Mouse (Mus musculus): ENCODE data around the gene Asna1.

Asna1 gene

DNA sequence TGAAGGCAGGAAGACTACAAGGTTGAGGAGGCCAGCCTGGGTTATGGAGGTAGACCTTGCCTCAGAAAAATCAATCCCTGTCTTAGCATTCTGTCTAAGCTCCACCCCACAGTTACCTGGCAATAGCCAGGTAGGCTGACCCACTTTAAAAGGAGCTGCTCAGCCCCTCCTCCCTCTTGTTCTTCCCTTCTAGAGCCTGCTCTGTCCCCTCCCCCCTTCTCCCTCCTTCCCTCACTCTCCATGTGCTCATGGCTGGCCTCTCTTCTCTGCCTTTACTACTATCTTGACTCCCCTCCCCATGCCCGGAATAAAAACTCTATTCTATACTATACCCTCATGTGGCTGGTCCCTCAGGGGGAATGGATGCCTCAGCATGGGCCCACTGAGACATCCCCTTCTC lies 8.8 kb upstream of the Asna1 start:
- peak; percentile 14 for DNase-seq

DNA sequence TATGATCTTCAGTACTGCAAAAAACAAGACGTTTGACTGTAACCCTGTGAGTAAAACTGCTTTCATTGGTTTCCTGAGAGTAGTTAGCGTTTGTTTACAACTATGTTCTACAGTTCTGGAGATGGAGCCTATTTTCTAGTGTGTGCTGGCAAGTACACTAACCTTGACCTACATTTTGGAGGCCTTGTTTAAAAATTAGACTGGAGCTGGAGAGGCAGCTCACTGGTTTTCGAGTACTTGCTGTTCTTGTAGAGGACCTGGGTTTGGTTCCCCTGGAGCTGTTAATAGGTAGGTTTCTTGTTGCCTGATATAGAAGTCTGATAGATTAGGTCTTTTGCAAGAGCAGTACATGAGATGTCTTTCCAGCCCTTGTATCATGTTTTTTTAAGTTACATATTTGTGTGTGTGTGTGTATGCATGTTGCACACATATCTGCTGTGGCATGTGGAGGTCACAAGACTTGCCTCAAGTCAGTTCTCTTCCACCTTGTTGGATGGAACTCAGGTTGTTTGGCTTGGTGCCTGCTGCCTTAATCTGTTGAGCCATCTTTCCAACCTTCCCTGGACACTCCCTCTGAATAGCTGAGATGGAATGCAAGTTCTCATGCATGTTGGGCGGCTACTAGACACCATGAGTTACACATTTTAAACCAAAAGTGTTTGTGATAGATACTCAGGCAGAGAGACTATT lies 7.7 kb upstream of the Asna1 start:
- no peak for DNase-seq

DNA sequence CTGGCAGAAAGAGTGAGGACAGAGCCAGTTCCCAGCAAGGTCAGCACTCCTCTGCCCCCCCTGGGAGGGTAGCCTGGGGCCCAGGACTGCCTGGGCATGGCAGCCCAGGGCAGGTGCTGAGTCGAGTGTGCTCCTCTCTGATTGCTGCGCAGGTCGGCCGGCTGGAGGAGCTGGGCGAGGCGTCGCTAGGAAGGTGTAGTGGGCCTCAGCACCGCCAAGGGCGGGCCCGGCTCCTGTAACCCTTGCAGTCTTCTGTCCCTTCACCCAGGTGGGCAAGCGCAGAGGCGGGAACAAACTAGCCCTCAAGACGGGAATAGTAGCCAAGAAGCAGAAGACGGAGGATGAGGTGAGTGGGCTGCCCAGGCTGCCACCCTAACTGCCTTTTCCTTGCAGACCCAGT lies 4.2 kb upstream of the Asna1 start:
- no peak for DNase-seq

DNA sequence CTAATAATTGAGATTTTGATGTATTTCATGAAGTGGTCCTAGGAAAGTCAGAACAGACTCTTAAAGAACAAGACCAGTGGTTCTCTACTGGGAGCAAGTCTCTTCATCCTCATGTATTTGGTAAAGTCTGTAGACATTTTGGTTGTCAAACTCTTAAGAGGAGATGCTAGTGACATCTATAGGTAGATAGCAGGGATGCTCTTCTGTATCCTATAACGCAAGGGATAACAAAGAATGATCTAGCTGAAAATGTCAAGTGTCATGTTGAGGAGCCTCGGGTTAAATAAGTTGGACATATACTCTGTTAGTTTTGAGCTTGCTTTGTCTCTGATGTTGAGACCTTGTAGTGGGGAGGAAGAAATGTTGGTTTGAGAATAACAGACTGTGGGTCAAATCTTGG lies 2.8 kb upstream of the Asna1 start:
- DNase-seq = no peak

DNA sequence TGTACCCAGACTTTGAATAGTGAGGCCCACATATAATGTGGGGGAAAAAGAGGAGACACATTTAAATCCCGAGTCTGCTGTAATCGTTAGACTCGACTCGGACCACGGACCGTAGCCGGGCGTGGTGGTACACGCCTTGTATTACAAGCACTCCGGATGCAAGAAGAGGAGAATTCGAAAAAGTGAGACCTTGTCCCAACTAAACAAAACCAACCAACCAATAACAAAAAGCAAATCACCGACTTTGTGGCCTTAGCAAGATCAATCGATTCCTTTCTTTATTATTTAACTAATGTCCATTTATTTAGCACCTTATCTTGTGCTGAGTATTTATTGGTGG lies 2.4 kb upstream of the Asna1 start:
- no peak for DNase-seq

DNA sequence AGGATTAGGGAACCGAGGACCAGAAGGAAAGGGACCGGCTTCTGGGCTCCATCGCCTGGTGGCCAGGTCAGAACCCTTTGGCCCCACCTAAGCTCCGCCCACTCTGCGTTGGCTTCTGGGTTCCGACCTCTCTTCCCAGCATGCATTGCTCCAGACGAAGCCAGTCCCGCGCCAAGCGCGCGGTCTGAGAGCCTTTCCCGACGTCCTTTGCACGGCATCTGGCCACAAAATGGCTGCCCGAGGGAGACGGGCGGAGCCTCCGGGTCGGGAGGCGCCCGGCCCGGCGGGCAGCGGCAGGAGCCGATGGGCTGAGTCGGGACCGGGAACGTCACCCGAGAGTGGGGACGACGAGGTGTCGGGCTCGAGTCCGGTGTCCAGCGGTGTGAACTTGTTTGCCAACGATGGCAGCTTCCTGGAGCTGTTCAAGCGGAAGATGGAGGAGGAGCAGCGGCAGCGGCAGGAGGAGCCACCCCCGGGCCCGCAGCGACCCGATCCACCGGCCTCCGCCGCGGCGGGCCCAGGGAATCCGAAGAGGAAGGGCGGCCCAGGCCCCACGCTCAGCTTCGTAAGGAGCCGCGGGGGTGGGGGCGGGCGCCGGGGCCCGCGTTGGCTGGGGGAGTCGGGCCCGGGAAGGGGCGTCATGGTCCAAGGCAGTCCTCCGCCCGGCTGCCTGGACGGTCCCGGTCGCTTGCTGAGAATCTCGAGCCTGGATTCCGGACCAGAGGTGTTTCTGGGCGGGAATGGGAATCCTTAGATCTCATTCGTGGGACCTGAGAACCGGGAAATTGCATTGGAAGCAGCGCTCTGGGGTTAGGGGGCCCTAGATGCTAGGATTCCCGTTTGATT lies 1.8 kb upstream of the Asna1 start, which contains the start of gene Trir:
Gene Trir, plus strand, starts transcription at position 154 of the 846 bp plus-strand sequence.
- DNase-seq = peak; percentile 98

DNA sequence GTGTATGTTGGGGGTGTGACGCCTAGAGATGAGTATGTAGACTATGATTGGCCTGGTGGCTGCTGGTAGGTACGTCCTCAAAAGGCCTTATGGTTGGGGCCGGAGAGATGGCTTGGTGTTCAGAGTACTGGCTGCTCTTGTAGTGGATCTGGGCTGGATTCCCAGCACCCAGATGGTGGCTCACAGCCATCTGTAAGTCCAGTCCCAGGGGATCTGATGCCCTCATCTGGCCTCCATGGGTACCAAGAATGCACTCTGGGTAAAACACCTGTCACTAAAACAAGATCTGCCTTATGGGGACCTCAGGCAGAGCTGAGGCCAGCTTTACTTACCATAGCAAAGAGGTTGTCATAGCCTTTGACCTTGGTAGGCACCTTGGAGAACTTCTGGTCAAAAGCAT lies 1.2 kb downstream of the Asna1 start:
- no peak for DNase-seq

DNA sequence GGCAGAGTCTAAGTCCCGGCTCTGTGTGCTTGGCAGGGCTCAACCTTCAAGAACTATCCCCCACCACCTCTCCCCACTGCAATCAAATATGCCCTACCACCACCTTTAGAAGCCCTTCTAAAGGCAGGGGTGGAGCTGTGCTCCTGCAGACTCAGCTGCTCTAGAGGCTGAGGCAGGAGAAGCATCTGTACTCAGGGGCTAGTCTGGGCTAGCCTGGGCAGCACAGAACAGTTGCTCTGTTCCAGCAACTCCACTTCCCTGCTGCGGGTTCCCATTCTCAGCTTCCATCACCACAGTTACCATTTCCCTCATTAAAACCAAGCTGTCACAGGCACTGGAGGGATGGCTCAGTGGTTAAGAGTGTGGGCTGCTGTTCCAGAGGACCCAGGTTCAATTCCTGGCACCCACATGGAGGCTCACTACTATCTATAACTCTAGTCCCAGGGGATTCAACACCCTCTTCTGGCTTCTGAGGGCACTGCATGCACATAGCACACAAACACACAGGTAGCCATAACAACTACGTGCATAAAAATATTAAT lies 3.5 kb downstream of the Asna1 start:
- no peak for DNase-seq

DNA sequence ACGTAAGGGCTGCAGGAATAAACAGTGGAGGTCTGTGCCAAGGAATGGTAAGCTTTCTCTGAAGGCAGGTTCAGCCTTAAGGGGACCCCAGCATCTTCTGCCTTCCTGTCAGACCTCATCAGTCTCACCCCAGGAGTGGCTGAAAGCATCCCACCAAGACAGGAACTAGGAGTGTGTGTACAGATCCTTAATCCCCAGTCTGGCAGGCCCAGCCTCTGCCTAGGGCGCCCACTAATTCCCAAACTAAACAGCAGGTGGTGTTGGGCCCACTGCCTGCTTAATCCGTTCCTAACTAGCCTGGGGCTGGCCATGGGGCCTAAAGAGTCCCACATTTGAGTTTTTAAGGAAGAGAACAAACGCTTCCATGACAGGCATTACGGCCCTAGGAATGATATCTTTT lies 7.9 kb downstream of the Asna1 start:
- DNase-seq = no peak

DNA sequence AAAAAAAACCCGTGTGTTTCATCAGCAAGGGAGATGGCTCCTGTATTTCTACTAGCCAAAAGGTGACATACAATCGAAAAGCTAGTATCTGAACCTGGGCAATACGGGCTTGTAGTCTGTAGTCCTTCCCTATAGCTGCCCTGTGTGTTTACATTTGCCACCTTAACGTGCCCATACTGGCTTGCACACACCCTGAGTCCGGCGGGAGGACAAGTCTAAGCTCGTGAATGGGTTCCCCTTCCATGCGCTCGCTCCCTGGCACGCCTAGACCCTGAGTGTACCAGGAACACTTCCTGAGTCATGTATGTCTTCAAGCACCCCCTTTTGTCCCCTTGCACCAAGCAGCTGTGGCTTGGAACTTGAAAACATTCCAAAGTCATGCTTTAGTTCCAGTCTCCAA lies 8.4 kb downstream of the Asna1 start:
- no peak for DNase-seq

DNA sequence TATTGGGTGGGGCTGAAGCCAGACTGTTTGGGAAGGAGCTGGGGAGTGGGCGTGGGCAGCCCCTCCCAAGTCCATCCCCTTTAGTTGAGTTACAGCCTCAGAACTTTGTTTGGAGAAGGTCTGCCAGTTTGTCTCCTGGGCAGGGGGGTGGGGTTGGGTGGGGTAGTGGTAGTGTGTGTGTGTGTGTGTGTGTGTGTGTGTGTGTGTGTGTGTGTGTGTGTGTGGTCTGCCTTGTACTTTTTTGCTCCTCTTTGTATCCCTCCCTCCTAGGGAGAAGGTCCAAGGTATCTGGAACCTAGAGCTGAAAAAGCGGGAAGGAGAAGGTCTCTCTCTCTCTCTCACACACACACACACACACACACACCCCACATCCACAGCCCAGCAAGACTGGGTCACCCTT lies 10.7 kb downstream of the Asna1 start, which contains the start of gene Best2:
Gene Best2, minus strand, starts transcription at position 101 of the 400 bp plus-strand sequence.
- no peak for DNase-seq

DNA sequence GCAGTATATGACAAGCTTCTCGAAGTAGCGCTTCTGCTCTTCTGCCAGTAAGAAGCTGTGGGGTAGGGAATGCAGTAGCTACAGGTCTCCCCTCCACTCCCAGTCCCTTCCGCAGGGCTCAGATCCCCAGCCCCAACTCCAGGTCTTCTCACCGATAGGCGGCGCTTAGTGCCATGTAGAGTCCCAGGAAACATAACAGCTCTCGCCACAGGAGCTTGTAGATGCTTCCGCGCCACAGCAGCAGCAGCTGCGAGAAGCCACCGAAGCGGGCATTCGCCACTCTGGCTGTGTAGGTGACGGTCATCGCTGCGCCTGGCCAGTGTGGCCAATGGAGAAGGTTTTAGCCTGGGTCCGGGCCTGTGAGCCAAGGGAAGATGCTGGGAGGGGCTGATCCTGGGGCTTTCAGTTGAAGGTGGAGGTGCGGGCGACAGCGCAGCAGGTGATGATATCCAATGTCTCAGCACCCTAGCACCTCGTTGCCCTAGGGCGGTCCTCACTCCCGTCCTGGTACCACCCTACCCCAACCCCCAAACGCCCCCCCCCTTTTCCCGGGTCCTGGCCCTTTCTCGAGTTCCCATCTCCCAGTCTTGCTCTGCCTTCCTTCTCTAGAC lies 11.7 kb downstream of the Asna1 start:
- peak; percentile 79 for DNase-seq

DNA sequence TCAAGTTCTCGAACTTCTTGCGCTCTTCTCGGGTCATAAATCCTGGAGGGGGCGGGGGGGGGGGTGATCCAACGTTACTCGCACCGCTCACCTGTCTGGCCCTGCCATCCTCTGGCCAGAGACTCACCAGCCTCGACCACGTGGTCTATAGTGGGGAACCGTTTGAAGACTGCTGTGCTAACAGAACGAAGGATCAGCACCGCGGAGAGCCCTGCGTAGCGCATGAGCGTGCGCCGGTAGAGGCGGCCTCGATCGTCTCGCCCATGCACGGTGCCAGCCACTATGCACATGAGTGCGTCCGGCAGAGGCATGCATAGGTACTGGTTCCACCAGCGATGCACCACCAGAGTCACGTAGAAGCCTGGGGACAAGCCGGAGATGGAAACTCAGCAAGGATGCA lies 13.8 kb downstream of the Asna1 start:
- DNase-seq = no peak

DNA sequence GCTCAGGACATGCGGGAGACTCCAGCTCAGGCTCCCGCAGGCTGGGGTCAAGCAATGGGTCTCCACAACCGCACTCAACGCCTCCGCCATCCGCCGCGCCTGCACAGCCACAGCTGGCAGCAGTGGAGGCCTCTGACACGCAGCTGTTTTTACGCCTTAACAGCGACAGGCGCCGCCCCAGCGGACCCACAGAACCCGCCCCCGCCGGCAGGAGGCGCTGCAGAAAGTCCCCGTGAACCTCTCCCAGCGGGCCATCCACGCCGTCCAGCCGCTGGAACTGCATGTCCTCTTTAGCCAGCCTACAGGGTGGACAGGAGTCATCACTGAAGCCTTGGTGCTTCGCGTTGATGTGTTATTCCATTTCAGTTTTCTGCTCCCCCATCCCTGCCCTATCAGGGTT lies 17.4 kb downstream of the Asna1 start:
- DNase-seq = peak; percentile 69

DNA sequence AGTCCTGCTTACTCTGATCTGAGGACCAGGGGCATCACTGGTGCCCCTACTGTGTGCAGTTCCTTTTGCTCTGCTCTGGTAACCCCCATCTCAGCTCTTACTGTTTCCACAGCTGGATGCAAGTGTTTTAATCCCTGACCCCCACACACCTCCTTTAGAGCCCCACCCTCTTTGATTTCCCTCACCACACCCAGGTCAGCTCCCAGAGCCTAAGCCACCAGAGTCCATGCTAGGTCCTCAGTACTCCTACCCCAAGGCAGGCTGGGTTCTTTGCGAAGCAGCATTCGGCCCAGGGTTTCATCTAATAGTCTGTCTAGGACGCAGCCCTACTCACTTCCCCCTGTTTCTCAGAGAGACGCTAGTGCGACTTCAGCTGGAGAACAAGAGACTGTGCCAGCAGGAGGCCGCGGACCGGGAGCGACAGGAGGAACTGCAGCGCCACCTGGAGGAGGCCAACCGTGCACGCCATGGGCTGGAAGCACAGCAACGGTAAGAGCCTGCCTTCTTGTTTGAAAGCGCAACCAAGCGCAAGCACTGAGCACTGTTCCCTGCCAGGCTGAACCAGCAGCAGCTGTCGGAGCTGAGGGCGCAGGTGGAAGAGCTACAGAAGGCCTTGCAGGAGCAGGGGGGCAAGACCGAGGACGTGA lies 27.3 kb downstream of the Asna1 start:
- peak; percentile 95 for DNase-seq

DNA sequence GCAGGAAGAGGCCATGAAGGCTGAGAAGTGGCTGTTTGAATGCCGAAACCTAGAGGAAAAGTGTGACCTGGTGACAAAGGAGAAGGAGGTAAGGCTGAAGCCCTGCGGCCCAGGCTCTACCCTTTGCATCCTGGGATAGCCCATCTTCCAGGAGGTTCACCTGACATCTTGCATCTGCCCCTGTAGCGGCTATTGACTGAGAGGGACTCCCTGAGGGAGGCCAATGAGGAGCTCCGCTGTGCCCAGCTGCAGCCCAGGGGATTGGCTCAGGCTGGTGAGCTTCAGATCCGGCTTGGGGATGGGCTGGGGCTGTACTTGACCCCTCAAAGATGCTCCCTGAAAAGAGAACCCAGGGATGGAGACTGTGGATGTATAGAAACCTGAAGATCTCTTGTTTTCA lies 28.1 kb downstream of the Asna1 start:
- no peak for DNase-seq

DNA sequence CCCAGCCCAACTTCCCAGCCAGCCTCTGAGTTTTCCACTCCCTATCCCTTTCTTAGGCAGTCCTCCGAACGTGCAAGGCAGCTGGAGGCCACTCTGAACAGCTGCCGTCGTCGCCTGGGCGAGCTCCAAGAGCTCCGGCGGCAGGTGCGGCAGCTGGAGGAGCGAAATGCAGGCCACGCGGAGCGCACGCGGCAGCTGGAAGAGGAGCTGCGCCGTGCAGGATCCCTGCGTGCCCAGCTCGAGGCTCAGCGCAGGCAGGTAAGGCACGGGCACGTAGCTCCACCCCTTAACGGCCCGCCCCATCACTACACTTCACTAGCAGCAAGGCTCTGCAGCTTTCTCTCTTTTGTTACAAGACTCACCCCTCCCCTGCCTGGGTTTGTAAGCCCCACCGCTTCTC lies 29.4 kb downstream of the Asna1 start:
- DNase-seq = no peak

DNA sequence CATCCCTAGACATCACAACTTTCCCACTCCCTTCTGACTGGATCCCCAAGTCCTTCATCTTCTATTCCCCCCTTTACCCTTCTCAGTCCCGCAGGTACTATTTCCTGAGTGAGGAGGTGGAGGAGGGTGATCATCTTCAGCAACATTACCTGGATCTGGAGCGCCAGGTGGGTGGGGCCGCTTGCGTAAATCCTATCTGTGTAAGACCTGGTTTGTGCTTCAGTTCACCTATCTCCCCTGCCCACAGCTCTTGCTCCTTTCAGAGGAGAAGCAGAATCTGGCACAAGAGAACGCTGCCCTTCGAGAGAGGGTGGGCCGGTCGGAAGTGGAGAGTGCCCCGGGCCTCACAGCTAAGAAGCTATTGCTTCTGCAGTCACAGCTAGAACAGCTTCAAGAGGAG lies 30.7 kb downstream of the Asna1 start:
- no peak for DNase-seq

DNA sequence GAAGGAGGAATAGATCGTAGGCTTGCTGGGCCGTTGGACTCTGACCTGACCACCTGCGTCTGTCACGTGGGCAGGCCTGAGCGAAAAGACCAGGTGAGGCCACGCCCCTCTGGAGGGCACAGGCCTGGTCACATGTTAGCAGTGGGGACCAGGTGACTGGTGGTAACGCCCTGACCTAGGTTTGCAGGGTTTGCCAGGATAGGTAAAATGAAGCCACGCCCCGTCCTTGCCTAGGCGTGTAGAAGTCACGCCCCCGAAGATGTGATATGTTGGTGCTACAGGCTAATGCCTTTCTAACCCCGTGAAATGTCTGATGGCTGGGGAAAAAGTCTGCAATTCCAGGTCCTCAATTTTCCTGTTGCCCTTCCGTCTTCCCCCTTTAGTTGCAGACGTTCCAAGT lies 34.2 kb downstream of the Asna1 start:
- peak; percentile 69 for DNase-seq

DNA sequence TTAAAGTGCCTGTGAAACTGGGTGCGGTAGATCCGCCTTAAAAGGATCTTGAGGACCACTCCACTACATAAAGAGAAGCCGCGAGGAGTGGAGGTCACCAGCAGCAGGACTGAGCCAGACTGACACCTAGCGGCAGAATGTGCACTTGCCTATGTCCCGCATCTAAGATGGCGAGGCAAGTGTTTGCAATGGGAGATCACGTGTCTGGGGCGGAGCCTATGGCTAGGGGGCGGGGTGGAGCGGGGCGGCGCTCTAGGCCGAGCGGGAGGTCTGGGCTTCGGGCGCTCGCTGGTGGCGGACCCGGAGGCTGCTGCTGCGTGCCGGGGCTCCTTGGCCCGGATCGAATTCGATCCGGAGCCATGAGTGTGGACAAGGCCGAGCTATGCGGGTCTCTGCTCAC lies 34.7 kb downstream of the Asna1 start, which contains the start of gene Hook2:
Gene Hook2, plus strand, starts transcription at position 255 of the 400 bp plus-strand sequence.
- DNase-seq = peak; percentile 99

DNA sequence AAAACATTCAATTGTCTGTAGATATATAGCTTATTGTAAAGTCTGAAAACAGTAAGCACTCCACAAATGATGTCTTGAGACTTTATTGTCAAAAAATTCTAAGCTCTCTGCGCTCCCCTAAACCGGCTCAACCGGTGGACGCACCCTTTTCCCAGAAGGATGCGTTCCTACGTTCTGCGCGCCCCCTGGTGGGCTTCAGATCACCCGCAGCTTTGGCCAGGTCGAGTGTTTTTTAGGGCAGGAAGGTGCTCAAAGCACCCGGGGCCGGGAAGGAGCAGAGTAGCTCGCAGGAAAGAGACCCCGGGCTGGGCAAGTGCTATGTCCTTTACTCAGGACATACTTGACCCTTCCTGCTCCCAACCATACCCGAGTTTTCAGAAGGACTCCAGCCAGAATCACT lies 35.3 kb downstream of the Asna1 start:
- DNase-seq = peak; percentile 98

DNA sequence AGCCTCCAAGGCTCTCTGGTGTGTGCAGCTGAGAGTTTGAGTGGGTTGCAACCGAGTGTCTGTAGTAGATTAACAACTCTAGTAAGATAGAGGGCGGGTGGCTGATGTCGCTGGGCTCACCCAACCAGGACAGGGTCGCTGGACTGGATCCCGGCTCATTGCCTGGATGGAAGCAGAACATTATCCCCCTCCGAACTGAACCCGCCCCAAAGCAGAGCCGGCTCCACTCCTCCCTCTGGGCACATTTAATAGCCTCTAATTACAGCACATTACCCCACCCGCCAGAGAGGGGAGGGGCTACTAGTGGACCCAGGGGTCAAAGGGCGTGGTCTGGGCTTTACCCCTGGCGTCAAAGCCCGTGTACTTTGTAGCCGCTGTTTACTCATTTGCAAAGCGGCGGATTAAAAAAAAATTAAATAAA lies 35.8 kb downstream of the Asna1 start:
- peak; percentile 56 for DNase-seq

DNA sequence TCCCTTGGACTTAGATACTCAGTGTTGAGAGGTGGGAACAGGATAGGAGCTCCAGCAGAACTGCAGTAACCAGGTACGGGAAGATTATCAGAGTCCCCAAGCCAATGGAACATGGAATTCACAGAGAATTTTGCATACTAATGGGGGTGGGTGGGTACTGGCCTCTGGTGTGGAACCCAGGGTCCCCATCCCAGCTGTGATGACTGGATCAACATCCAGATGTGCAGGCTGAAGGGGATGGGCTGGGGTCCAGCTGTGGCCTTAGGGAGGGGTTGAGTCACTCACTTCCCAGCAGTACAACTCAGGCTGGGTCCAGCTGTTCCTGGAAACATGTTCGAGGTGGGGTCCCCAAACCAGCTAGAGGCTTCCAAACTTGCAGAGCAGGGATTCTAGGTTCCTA lies 37.2 kb downstream of the Asna1 start:
- DNase-seq = no peak
